Mouse (Mus musculus) cerebellum, adult (tissue): Measurements from ENCODE around the gene St3gal4.

Source experiments
- ATAC-seq: cut with Nextera tagmentation; 2 replicates; pipeline ENCODE4 v1.9.2; 2017; ENCODE audit warnings: mild to moderate bottlenecking, moderate library complexity, mixed read lengths; ENCODE audit not compliant: insufficient number of reproducible peaks, low FRiP score, low TSS enrichment

St3gal4 gene

DNA sequence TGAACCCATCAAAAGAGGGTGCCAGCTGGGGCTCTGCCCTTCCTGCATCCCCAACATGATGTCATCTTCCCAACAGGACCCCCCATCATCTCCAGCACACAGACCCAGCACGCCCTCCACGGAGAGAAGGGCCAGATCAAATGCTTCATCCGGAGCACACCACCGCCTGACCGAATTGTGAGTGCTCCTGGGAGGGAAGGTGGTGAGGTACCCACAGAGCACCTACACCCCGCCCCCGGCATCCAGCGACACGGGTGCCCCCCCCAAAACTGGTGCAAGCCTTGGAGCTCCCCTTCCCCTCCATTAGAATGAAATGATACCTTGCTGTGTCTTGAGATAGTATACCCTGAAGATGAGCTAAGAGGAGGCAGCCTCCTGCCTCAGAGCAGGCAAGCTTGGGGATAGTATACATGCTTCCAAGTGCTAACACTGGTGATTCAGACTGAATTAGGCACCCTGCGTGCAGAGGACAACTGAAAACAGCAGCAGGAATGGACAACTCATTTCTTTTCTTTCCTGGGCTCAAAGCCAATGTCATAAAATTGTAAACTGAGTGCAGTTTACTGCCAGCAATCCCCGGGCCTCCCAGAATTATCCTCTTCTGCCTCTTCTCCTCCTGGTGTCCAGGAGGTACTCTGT lies 98.9 kb downstream of the St3gal4 start:
- no peak for ATAC-seq

- ATAC-seq = peak; percentile 64; the same call in 1 of the 2 replicates
Measured at GRCm38 (mm10) chr9:35019372-35019771, 99.7 kb downstream of the St3gal4 start.

GRCm38 (mm10) chr9:35018056-35018455 lies 101.0 kb downstream of the St3gal4 start:
- no peak for ATAC-seq

DNA sequence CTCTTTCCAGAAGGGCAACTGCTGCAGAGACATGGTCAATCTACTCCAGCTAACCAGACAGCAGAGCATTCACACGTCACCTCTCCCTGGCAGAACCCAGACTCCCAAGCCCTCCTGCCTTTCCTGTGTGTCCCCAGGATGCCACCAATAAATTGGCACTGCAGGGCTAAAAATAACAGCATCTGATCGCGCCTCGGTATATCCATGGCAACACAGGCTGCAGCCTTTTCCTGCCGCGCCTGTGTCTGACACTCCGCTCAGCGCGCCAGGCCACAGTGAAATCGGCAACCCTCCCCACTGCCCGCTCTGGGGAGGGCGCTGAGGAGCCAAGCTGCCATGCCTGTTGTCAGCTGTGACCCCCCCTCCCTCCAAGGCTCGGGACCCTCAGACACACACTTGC lies 101.5 kb downstream of the St3gal4 start:
- peak; percentile 32; the same call in 1 of the 2 replicates for ATAC-seq

- 0 out of 2 replicates have a peak, but pooled peaks have one; percentile 9 for ATAC-seq
Measured at GRCm38 (mm10) chr9:35016762-35017161, 102.3 kb downstream of the St3gal4 start.

GRCm38 (mm10) chr9:35007697-35008341 lies 111.2 kb downstream of the St3gal4 start:
- no peak for ATAC-seq

GRCm38 (mm10) chr9:35004113-35004512 lies 115.0 kb downstream of the St3gal4 start:
- no peak for ATAC-seq

- no peak for ATAC-seq
Measured at GRCm38 (mm10) chr9:34997880-34998865, 120.9 kb downstream of the St3gal4 start.
